Mouse (Mus musculus) R1 (cell line): Measurements from ENCODE around the gene Olfr910.

ENCODE experiments used
- DNase-seq: peaks from one replicate; pipeline ENCODE4 v3.0.0-alpha.2; 2018; ENCODE audit warnings: low read depth, low spot score

Olfr910 gene

DNA sequence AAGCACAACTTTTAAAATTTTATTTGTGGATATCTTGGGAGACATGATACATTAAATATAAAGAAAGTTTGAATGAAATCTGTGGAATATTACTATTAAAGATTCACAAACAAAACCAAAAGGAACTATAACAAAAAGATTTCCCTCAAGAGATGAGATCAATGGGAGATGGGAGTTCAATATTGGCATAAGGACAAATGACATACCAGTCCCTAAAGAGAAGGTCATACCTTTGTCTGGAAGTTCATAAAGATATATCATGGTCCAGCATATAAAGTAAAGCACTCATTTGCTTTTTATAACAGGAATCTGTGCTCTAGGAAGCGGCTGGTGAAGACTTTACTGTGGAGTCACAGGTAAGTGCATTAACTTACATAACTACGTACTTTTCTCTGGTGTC is at the start of gene Olfr910:
TSS of gene Olfr910 (plus strand) at position 301 of the 400 bp plus-strand sequence.
- no peak for DNase-seq

- DNase-seq, result no peak
These were observed 42.1 kb upstream of the Olfr910 start, which contains the start of gene Olfr907 for GRCm38 (mm10) chr9:38495501-38495900. Gene Olfr907, plus strand, starts transcription at chr9:38495801.

GRCm38 (mm10) chr9:38512353-38512752 is 25.3 kb upstream of the Olfr910 start:
- no peak for DNase-seq

DNA sequence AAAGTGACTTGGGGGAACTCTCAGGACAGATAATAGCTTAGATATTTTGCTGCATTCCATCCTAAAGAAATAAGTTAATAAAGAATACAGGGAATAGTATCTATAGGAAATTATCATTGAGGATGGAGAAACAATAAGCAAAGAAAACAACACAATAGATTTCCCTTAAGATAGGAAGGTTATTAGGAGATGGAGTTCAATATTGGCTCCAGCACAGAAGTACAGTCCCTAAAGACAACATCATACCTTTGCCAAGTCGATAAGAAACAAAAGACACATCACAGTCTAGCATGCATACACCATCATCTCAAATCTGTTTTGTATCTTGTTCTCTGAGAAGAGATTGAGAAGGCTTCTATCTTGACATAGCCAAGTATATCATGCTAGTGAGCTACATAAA is 16.4 kb upstream of the Olfr910 start, which contains the start of gene Olfr911-ps1:
TSS of gene Olfr911-ps1 (plus strand) at position 301 of the 400 bp plus-strand sequence.
- no peak for DNase-seq

DNA sequence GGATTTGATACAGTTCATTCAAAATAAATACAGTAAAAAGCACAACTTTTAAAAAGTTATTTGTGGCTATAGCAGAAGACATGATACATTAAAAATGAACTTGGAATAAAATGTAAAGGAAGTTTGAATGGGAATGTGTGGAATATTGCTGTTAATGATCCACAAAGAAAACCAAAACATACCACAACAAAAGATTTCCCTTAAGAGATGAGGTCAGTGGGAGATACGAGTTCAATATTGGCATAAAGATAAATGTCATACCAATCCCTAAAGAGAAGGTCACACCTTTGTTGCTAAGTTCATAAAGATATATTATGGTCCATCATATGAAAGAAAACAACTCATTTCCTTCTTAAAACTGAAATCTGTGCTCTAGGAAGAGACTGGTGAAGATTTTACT is 42.2 kb downstream of the Olfr910 start, which contains the start of gene Olfr912:
TSS of gene Olfr912 (plus strand) at position 301 of the 400 bp plus-strand sequence.
- no peak for DNase-seq
